Mouse (Mus musculus): Measurements from ENCODE around the gene Ncbp3.

The Ncbp3 gene

DNA sequence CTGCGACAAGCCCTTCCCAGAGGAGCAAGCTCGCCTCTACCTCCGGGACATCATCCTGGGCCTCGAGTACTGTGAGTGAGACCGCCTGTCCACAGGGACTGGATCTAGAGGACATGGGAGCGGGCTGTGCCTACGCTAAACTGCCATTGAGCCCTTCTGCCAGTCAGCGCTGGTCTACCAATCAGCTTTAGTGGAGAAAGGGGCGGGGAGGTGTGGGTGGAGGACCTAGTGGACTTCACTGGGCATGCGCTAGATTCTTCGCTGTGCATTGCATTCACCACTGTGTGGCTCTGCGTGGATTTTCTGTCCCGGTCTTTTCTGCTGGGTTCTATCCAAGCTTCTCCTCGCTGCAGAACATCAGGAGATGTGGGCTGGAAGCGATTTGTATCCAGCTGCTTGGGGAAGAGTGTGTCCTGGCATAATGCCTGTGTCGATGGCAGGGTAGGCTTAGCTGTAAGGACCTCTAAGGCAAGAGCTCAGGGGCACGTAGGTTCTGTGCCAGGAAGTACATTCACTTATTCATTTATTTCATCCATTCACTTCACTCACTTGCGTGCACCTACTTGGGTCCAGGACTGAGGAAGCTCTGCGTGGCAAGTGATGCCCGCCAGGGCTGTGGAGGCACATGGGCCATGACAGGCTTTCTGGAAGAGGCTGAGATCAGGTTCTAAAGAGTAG, 16.6 kb upstream of the Ncbp3 start:
- DNase-seq (ENCODE audit: low spot score) = peak; percentile 84

DNA sequence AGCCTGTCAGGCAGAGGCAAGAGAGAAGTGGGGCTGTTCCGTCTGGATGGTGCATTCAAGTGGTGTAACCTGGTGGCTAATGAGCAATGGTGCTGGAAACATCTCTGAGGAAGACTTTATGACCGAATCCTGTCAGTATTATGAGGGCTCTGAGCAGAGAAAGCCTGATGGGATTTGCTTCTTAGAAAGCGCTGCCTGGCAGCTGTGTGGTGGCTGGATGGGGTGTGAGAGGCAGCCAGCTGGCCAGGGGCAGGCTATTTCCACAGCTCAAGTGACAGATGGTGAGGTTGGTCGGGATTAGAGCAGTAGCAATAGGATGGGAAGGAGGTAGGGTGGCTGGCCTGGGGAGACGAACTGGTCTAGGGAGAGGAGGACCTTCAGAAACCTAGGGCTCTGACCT, 16.0 kb upstream of the Ncbp3 start:
- DNase-seq (ENCODE audit: low spot score) = no peak

DNA sequence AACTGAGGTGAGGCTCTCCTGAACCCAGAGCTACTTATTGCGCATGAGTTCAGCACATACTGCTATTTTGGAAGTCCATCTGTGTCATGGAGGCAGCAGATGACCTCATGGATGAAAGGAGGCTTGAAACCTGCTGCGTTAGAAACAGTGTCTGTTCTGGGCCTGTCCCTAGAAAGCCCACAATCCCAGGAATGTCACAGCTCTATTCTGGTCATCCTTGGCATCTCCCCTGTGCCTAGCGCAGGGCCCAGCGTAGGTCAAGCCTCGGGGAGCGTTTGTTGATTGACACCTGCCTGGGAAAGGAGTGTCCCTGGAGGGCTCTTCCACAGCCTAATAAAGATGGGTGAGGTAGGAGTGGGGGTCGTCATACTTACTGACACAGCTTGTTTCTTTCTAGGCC, 11.5 kb upstream of the Ncbp3 start:
- no peak for DNase-seq (ENCODE audit: low spot score)

DNA sequence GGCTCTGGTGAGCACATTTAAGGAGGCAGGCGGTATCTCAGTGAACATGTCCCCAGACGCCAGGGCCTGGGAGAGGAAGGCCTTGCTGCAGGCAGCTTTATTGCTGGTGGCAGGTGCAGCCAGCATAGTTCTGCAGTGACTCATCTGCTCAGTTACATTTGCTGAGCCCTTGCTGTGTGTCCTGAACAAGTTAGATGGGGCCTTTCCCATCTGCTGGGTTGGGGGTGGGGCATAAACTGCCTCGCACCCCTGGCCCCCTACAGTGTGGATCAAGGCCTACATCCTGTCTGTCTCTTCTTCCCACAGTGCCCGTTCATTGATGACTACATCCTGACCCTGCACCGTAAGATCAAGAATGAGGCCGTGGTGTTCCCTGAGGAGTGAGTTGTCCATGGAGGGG, 10.7 kb upstream of the Ncbp3 start:
- no peak for DNase-seq (ENCODE audit: low spot score)

GRCm38 (mm10) chr11:73037691-73038090, 9.9 kb upstream of the Ncbp3 start:
- DNase-seq (ENCODE audit: low spot score) = no peak

- DNase-seq (ENCODE audit: low spot score) = peak; percentile 78
These were observed 8.3 kb upstream of the Ncbp3 start for GRCm38 (mm10) chr11:73039102-73039799.

GRCm38 (mm10) chr11:73044229-73044755, 3.3 kb upstream of the Ncbp3 start:
- no peak for DNase-seq (ENCODE audit: low spot score)

GRCm38 (mm10) chr11:73044789-73045188, 2.8 kb upstream of the Ncbp3 start:
- DNase-seq (ENCODE audit: low spot score) = no peak

DNA sequence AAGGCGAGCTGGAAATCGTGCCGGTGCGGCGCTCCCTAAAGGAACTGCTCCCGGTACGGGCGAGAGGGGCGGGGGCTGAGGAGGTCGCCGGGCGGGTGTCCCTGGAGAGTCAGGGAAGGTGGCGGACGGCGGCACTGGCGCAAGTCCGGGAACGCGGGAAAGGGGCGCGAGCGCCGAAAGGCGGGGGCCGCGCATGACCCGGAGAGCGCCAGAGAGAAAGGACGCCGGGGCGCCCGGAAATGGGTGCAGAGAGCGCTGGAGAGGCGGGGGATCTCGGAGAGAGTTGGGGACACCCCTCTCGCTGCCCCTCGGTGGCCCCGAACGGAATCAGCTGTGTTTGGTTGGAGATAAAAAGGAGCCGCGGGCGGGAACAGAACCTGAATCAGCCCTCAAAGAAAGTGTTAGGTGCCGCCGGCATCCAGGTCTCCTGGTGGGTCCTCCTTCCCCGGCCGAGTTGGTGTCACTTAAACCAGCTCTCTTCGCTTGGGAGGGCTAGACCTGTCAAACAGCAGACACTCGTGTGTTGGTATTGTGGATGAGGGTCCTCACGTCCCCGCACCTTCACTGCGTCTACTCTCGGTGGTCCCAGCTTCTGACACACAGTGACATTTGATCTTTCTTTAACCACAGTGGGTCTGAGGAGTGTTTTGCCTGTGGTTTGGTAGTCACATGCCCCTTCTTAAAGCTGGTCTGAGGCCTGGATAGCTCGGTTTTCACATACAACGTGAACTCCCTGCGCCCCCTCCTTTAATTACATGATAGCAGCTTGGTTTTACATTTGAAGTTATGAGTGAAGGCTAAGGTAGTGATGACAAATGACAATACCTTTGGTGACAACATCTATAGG, 670 bp downstream of the Ncbp3 start:
- no peak for DNase-seq (ENCODE audit: low spot score)

GRCm38 (mm10) chr11:73049335-73049734, 1.8 kb downstream of the Ncbp3 start:
- DNase-seq (ENCODE audit: low spot score) = peak; percentile 86

DNA sequence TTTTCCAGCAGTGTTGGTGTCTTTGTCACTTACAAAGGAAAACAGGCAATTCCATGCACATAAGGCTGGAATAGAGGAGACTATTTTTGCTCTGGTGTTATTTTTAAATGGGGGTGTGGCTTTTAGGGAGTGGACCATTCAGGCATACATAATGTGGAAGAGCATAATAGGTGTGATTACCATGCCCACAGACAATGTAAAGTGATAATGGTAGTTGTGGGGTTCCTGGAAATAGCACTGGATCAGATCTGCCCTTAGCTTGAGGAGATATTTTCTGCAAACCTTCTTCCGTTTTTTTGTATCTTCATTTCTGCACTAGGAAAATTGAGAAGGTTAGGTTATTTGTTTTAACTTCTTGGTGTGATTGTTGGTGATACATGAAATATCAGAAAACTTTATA, 5.2 kb downstream of the Ncbp3 start:
- no peak for DNase-seq (ENCODE audit: low spot score)

GRCm38 (mm10) chr11:73057701-73058100, 10.1 kb downstream of the Ncbp3 start:
- no peak for DNase-seq (ENCODE audit: low spot score)

GRCm38 (mm10) chr11:73059630-73060029, 12.0 kb downstream of the Ncbp3 start:
- DNase-seq (ENCODE audit: low spot score) = no peak

GRCm38 (mm10) chr11:73061413-73061812, 13.8 kb downstream of the Ncbp3 start:
- DNase-seq (ENCODE audit: low spot score) = no peak

GRCm38 (mm10) chr11:73071839-73072238, 24.3 kb downstream of the Ncbp3 start:
- peak; percentile 68 for DNase-seq (ENCODE audit: low spot score)

GRCm38 (mm10) chr11:73076295-73076694, 28.7 kb downstream of the Ncbp3 start:
- no peak for DNase-seq (ENCODE audit: low spot score)

DNA sequence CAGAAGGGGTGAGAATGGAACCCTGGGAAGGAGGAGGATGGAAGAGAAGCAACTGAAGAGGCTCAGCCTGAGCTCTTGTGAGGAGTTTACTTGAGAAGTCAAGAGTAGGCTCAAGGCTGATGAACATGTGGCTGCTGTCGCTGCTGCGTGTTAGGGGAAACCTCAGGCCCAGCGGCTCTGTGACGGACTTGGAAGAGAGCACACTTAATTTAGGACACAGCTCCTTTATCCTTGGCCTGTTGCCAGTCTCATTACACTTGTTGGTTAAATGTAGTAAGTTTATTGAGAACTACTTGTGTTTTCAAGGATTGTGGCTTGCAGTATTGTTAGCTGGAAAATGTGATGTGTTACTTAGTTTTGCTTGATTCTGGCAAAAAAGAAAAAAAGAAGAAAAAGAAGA, 29.1 kb downstream of the Ncbp3 start:
- DNase-seq (ENCODE audit: low spot score) = no peak

GRCm38 (mm10) chr11:73077211-73077720, 29.7 kb downstream of the Ncbp3 start:
- DNase-seq (ENCODE audit: low spot score) = no peak

GRCm38 (mm10) chr11:73078615-73079014, 31.0 kb downstream of the Ncbp3 start:
- DNase-seq (ENCODE audit: low spot score) = no peak

GRCm38 (mm10) chr11:73080306-73080705, 32.7 kb downstream of the Ncbp3 start:
- DNase-seq (ENCODE audit: low spot score) = no peak

GRCm38 (mm10) chr11:73084303-73084702, 36.7 kb downstream of the Ncbp3 start:
- DNase-seq (ENCODE audit: low spot score) = no peak

DNA sequence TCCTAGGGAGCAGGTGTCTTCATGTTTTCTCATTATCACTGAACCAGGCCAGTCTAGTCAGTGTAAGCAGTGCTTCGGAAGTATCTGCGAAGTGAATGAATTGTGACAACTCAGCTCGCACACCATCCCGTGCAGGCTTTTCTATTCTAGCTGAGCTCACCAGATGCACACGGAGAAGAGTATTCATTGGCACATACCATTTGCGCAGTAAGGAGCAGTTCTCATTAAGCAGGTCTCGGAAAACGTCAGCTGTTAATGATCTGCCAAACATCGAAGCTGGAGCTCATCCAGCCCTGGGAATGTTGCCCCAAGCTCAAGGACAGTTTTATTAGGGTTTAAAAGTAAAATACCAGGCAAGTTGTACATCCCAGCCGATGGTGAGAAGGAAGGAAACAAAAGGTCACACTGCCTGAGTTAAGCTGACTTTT, 37.2 kb downstream of the Ncbp3 start:
- DNase-seq (ENCODE audit: low spot score) = no peak
